Mouse (Mus musculus) heart, adult 2 months (tissue): Measurements from ENCODE around the gene Mlec.
"Not testable (repeated sequence)": the region's sequence is repeated elsewhere in the genome, so short reads cannot be mapped to it uniquely, and the experiment has no call there.

Source experiments
- CTCF ChIP-seq: fragments of 200-600 bp; IDR thresholded peaks from 2 replicates; pipeline ENCODE4 v1.8.1; 2022; ENCODE audit warnings: antibody characterized with exemption, mild to moderate bottlenecking, moderate library complexity
- POLR2A ChIP-seq: fragments of 200-500 bp; IDR thresholded peaks from 2 replicates; pipeline ENCODE4 v1.6.1; 2011; ENCODE audit warnings: mild to moderate bottlenecking, low read depth, low read length, control low read depth; ENCODE audit not compliant: insufficient read depth

- not testable (repeated sequence) for TF ChIP-seq CTCF, POLR2A
Observed at GRCm38 (mm10) chr5:115161940-115162279, 3.9 kb upstream of the Mlec start.
